Mouse (Mus musculus): ENCODE data around the gene Osm. TPM values are rescaled to one million over a fixed set of nuclear protein-coding genes. Genes with fewer than 3 reads are reported as not detected.

Gene Osm
- polyA plus RNA-seq, 1 experiment: not detected

- H3K4me3 ChIP-seq (ENCODE audit: insufficient read depth, low read depth, low read length): no peak overlapping the region
- H3K4me1 ChIP-seq (ENCODE audit: control insufficient read depth, insufficient read depth, low read length): no peaks in the 10 kb centered on the region
- no peak overlapping the region for H3K27ac ChIP-seq (ENCODE audit: insufficient read depth, low read depth, low read length)
- WGBS: 90% methylated on average over 4 of the region's 4 CpGs
- TF ChIP-seq CTCF (IDR thresholded peaks at IDR 0.05; ENCODE audit: insufficient read depth, low read depth, low read length): no peak
- TF ChIP-seq POLR2A (IDR thresholded peaks at IDR 0.05; ENCODE audit: insufficient read depth, low read depth, low read length): no peak
These were observed 6.4 kb upstream of the Osm start for GRCm38 (mm10) chr11:4229841-4230240.

GRCm38 (mm10) chr11:4231435-4231834 is 4.8 kb upstream of the Osm start:
- Histone ChIP-seq H3K4me3 (ENCODE audit: insufficient read depth, low read depth, low read length) (no peak overlapping the region), H3K27ac (ENCODE audit: insufficient read depth, low read depth, low read length) (no peak overlapping the region), H3K4me1 (ENCODE audit: control insufficient read depth, insufficient read depth, low read length) (no peaks in the 10 kb centered on the region)
- TF ChIP-seq CTCF (IDR thresholded peaks at IDR 0.05; ENCODE audit: insufficient read depth, low read depth, low read length): no peak
- TF ChIP-seq POLR2A (IDR thresholded peaks at IDR 0.05; ENCODE audit: insufficient read depth, low read depth, low read length): no peak
- WGBS: 94% methylated on average over 2 of the region's 2 CpGs

GRCm38 (mm10) chr11:4232644-4233043 is 3.6 kb upstream of the Osm start:
- no peaks in the 10 kb centered on the region for H3K4me1 ChIP-seq (ENCODE audit: control insufficient read depth, insufficient read depth, low read length)
- H3K4me3 ChIP-seq (ENCODE audit: insufficient read depth, low read depth, low read length): no peak overlapping the region
- 78% methylated on average over 12 of the region's 12 CpGs for WGBS
- TF ChIP-seq CTCF (IDR thresholded peaks at IDR 0.05; ENCODE audit: insufficient read depth, low read depth, low read length) (no peak), POLR2A (IDR thresholded peaks at IDR 0.05; ENCODE audit: insufficient read depth, low read depth, low read length) (no peak)
- no peak overlapping the region for H3K27ac ChIP-seq (ENCODE audit: insufficient read depth, low read depth, low read length)

GRCm38 (mm10) chr11:4235052-4235655 is 1.1 kb upstream of the Osm start:
- no peak for TF ChIP-seq CTCF (IDR thresholded peaks at IDR 0.05; ENCODE audit: insufficient read depth, low read depth, low read length)
- no peak for TF ChIP-seq POLR2A (IDR thresholded peaks at IDR 0.05; ENCODE audit: insufficient read depth, low read depth, low read length)
- Histone ChIP-seq H3K27ac (ENCODE audit: insufficient read depth, low read depth, low read length) (no peak overlapping the region), H3K4me1 (ENCODE audit: control insufficient read depth, insufficient read depth, low read length) (no peaks in the 10 kb centered on the region), H3K4me3 (ENCODE audit: insufficient read depth, low read depth, low read length) (no peak overlapping the region)
- 97% methylated on average over 6 of the region's 6 CpGs for WGBS

- Histone ChIP-seq H3K4me3 (ENCODE audit: insufficient read depth, low read depth, low read length) (no peak overlapping the region), H3K27ac (ENCODE audit: insufficient read depth, low read depth, low read length) (no peak overlapping the region), H3K4me1 (ENCODE audit: control insufficient read depth, insufficient read depth, low read length) (no peaks in the 10 kb centered on the region)
- TF ChIP-seq CTCF (IDR thresholded peaks at IDR 0.05; ENCODE audit: insufficient read depth, low read depth, low read length): no peak
- TF ChIP-seq POLR2A (IDR thresholded peaks at IDR 0.05; ENCODE audit: insufficient read depth, low read depth, low read length): no peak
- 82% methylated on average over 21 of the region's 21 CpGs for WGBS
These were observed 387 bp downstream of the Osm start for GRCm38 (mm10) chr11:4236546-4237067.

- TF ChIP-seq CTCF (IDR thresholded peaks at IDR 0.05; ENCODE audit: insufficient read depth, low read depth, low read length) (no peak), POLR2A (IDR thresholded peaks at IDR 0.05; ENCODE audit: insufficient read depth, low read depth, low read length) (no peak)
- no peaks in the 10 kb centered on the region for H3K4me1 ChIP-seq (ENCODE audit: control insufficient read depth, insufficient read depth, low read length)
- H3K27ac ChIP-seq (ENCODE audit: insufficient read depth, low read depth, low read length): no peak overlapping the region
- 83% methylated on average over 18 of the region's 18 CpGs for WGBS
- H3K4me3 ChIP-seq (ENCODE audit: insufficient read depth, low read depth, low read length): no peak overlapping the region; the same call in 1 of the 2 replicates
These were observed 1.2 kb downstream of the Osm start for GRCm38 (mm10) chr11:4237389-4237912.

- Histone ChIP-seq H3K4me3 (ENCODE audit: insufficient read depth, low read depth, low read length) (no peak overlapping the region), H3K4me1 (ENCODE audit: control insufficient read depth, insufficient read depth, low read length) (no peaks in the 10 kb centered on the region), H3K27ac (ENCODE audit: insufficient read depth, low read depth, low read length) (no peak overlapping the region)
- WGBS: 90% methylated on average over 6 of the region's 6 CpGs
- TF ChIP-seq POLR2A (IDR thresholded peaks at IDR 0.05; ENCODE audit: insufficient read depth, low read depth, low read length): no peak
- no peak for TF ChIP-seq CTCF (IDR thresholded peaks at IDR 0.05; ENCODE audit: insufficient read depth, low read depth, low read length)
These were observed 1.9 kb downstream of the Osm start for GRCm38 (mm10) chr11:4238167-4238566.

- 95% methylated on average over 23 of the region's 23 CpGs for WGBS
- Histone ChIP-seq H3K4me1 (ENCODE audit: control insufficient read depth, insufficient read depth, low read length) (no peaks in the 10 kb centered on the region), H3K27ac (ENCODE audit: insufficient read depth, low read depth, low read length) (no peak overlapping the region), H3K4me3 (ENCODE audit: insufficient read depth, low read depth, low read length) (no peak overlapping the region)
- TF ChIP-seq POLR2A (IDR thresholded peaks at IDR 0.05; ENCODE audit: insufficient read depth, low read depth, low read length) (no peak), CTCF (IDR thresholded peaks at IDR 0.05; ENCODE audit: insufficient read depth, low read depth, low read length) (no peak)
These were observed 3.5 kb downstream of the Osm start for GRCm38 (mm10) chr11:4239691-4240090.

GRCm38 (mm10) chr11:4240151-4240550 is 3.9 kb downstream of the Osm start:
- 70% methylated on average over 7 of the region's 7 CpGs for WGBS
- Histone ChIP-seq H3K27ac (ENCODE audit: insufficient read depth, low read depth, low read length) (no peak overlapping the region), H3K4me1 (ENCODE audit: control insufficient read depth, insufficient read depth, low read length) (no peaks in the 10 kb centered on the region), H3K4me3 (ENCODE audit: insufficient read depth, low read depth, low read length) (no peak overlapping the region)
- TF ChIP-seq CTCF (IDR thresholded peaks at IDR 0.05; ENCODE audit: insufficient read depth, low read depth, low read length): no peak
